Mouse (Mus musculus) cortical plate, adult 2 months (tissue): ENCODE results near the gene Rpl3l.

Experiments
- CTCF ChIP-seq: fragments of 200-500 bp; IDR thresholded peaks from 2 replicates; pipeline ENCODE4 v1.5.1; 2011; ENCODE audit warnings: mild to moderate bottlenecking, control low read depth, low read length; ENCODE audit not compliant: insufficient read depth; ENCODE audit errors: extremely low read depth
- POLR2A ChIP-seq: fragments of 200-500 bp; IDR thresholded peaks from 2 replicates; pipeline ENCODE4 v1.6.1; 2011; ENCODE audit warnings: mild to moderate bottlenecking, low read length, control low read depth; ENCODE audit not compliant: insufficient read depth; ENCODE audit errors: extremely low read depth

DNA sequence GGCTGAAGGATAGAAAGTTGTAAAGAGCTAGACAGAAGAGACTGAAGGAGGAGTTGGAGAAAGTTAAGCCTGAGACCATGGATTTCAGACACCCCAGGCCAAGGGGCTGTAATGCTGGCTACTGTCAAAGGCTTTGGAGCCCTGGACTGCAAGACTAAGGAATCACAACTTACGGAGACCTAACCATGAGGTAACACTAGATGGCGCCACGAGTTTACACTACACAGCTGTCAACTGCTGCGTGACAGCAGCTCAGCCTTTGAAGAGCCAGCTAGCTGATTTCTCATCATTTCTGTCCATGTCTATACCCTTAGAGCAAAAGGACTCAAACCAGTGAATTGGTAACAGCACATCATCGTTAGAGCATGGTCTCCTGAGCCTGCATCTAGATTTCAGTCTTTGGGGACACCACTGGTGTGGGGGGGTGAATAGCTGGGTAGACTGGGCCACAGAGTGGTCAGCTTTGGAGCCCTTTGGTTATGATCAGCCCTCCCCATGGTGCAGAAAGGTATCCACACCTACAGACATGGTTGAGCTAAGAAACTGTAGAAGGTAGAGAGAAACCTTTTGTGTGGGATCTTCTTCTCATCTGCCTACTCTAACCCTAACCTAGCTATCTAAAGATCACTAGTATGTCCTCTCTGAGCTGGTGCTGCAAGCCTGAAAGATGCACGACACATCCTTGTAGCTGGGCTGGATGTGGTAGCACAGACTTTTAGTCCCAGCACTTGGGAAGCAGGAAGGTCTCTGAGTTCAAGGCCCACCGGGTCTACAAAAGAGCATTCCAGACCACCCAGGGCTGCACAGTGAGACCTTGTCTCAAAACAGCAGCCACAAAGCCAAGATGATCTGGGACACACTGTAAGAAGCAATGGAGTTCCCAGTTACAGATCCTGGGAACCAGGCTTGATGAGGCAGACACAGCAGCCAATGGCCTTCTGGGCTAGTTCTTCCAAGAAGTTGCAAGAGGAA is 18.2 kb downstream of the Rpl3l start:
- no peak for TF ChIP-seq POLR2A
- TF ChIP-seq CTCF: peak; percentile 98
